Mouse (Mus musculus): ENCODE results near the gene Pus7l. TPM values are rescaled to one million over a fixed set of nuclear protein-coding genes. Genes with fewer than 3 reads are reported as not detected.

Gene Pus7l
- polyA plus RNA-seq, 1 experiment from 2014 or later, result 3.6 TPM

GRCm38 (mm10) chr15:94542567-94543408 lies 559 bp downstream of the Pus7l start:
- H3K27me3 ChIP-seq, result no peaks in the 10 kb centered on the region
- ATAC-seq (peak; percentile 89), DNase-seq (ENCODE audit: low read depth, low spot score) (no peak)
- ChIA-PET CTCF (interaction anchor here (0.6 kb wide), 1 partner anchor 824 kb away, joined by 3 read pairs; no protein-coding TSS in a partner anchor), POLR2A (interaction anchor here (0.9 kb wide), 1 partner anchor 47 kb away, joined by 3 read pairs; the partner anchor contains the start of gene Twf1)
- in situ Hi-C loops (cut with MboI; ENCODE audit: low pct_unique_long_range_greater_than_20kb), result loop anchor here (25.0 kb wide), 1 partner anchor 1280 kb away; no protein-coding TSS in a partner anchor
- TF ChIP-seq CTCF (IDR thresholded peaks at IDR 0.05), result no peak

- DNase-seq (ENCODE audit: low read depth, low spot score) (no peak), ATAC-seq (no peak)
- TF ChIP-seq CTCF (IDR thresholded peaks at IDR 0.05), result no peak
- ChIA-PET POLR2A (no interaction called here), CTCF (no interaction called here)
- in situ Hi-C loops (cut with MboI; ENCODE audit: low pct_unique_long_range_greater_than_20kb), result loop anchor here (25.0 kb wide), 1 partner anchor 1277 kb away; no protein-coding TSS in a partner anchor
- no peaks in the 10 kb centered on the region for H3K27me3 ChIP-seq
These were observed 4.1 kb downstream of the Pus7l start for GRCm38 (mm10) chr15:94539296-94539695.

GRCm38 (mm10) chr15:94535521-94535920 lies 7.8 kb downstream of the Pus7l start:
- ATAC-seq, result no peak
- DNase-seq (ENCODE audit: low read depth, low spot score), result no peak
- in situ Hi-C loops (cut with MboI; ENCODE audit: low pct_unique_long_range_greater_than_20kb), result loop anchor here (25.0 kb wide), 1 partner anchor 1273 kb away; no protein-coding TSS in a partner anchor
- CTCF ChIA-PET, result no interaction called here
- POLR2A ChIA-PET, result no interaction called here
- TF ChIP-seq CTCF (IDR thresholded peaks at IDR 0.05), result no peak
- no peaks in the 10 kb centered on the region for H3K27me3 ChIP-seq

GRCm38 (mm10) chr15:94532956-94533355 lies 10.4 kb downstream of the Pus7l start:
- no peak for ATAC-seq
- ChIA-PET CTCF (interaction anchor here (1.3 kb wide), 1 partner anchor 13 kb away, joined by 3 read pairs; no protein-coding TSS in a partner anchor), POLR2A (no interaction called here)
- TF ChIP-seq CTCF (IDR thresholded peaks at IDR 0.05), result no peak
- no peaks in the 10 kb centered on the region for H3K27me3 ChIP-seq
- in situ Hi-C loops (cut with MboI; ENCODE audit: low pct_unique_long_range_greater_than_20kb), result loop anchor here (25.0 kb wide), 1 partner anchor 1271 kb away; no protein-coding TSS in a partner anchor
- DNase-seq (ENCODE audit: low read depth, low spot score), result no peak

GRCm38 (mm10) chr15:94532306-94532705 lies 11.0 kb downstream of the Pus7l start:
- in situ Hi-C loops (cut with MboI; ENCODE audit: low pct_unique_long_range_greater_than_20kb), result loop anchor here (25.0 kb wide), 1 partner anchor 1270 kb away; no protein-coding TSS in a partner anchor
- POLR2A ChIA-PET, result no interaction called here
- ATAC-seq (no peak), DNase-seq (ENCODE audit: low read depth, low spot score) (no peak)
- no peaks in the 10 kb centered on the region for H3K27me3 ChIP-seq
- no peak for TF ChIP-seq CTCF (IDR thresholded peaks at IDR 0.05)
- CTCF ChIA-PET, result interaction anchor here (0.7 kb wide), 1 partner anchor 144 kb away, joined by 3 read pairs; no protein-coding TSS in a partner anchor

- no peak for TF ChIP-seq CTCF (IDR thresholded peaks at IDR 0.05)
- CTCF ChIA-PET, result no interaction called here
- DNase-seq (ENCODE audit: low read depth, low spot score) (no peak), ATAC-seq (no peak)
- POLR2A ChIA-PET, result no interaction called here
- in situ Hi-C loops (cut with MboI; ENCODE audit: low pct_unique_long_range_greater_than_20kb), result loop anchor here (25.0 kb wide), 1 partner anchor 1268 kb away; no protein-coding TSS in a partner anchor
- no peaks in the 10 kb centered on the region for H3K27me3 ChIP-seq
These were observed 12.8 kb downstream of the Pus7l start for GRCm38 (mm10) chr15:94530519-94530918.

- DNase-seq (ENCODE audit: low read depth, low spot score) (no peak), ATAC-seq (no peak)
- in situ Hi-C loops (cut with MboI; ENCODE audit: low pct_unique_long_range_greater_than_20kb), result loop anchor here (25.0 kb wide), 1 partner anchor 1263 kb away; no protein-coding TSS in a partner anchor
- H3K27me3 ChIP-seq, result no peaks in the 10 kb centered on the region
- ChIA-PET CTCF (no interaction called here), POLR2A (no interaction called here)
- TF ChIP-seq CTCF (IDR thresholded peaks at IDR 0.05), result no peak
These were observed 18.4 kb downstream of the Pus7l start for GRCm38 (mm10) chr15:94524956-94525355.

GRCm38 (mm10) chr15:94523251-94523650 lies 20.1 kb downstream of the Pus7l start:
- ChIA-PET CTCF (no interaction called here), POLR2A (no interaction called here)
- no peaks in the 10 kb centered on the region for H3K27me3 ChIP-seq
- TF ChIP-seq CTCF (IDR thresholded peaks at IDR 0.05), result no peak
- ATAC-seq (no peak), DNase-seq (ENCODE audit: low read depth, low spot score) (no peak)
- in situ Hi-C loops (cut with MboI; ENCODE audit: low pct_unique_long_range_greater_than_20kb), result no loop called here

- in situ Hi-C loops (cut with MboI; ENCODE audit: low pct_unique_long_range_greater_than_20kb), result no loop called here
- TF ChIP-seq CTCF (IDR thresholded peaks at IDR 0.05), result no peak
- ChIA-PET POLR2A (no interaction called here), CTCF (interaction anchor here (0.8 to 3.6 kb wide), 8 partner anchors 13 to 268 kb away, joined by 3 to 30 read pairs (median 4); no protein-coding TSS in a partner anchor)
- ATAC-seq (no peak), DNase-seq (ENCODE audit: low read depth, low spot score) (no peak)
- no peaks in the 10 kb centered on the region for H3K27me3 ChIP-seq
These were observed 22.4 kb downstream of the Pus7l start for GRCm38 (mm10) chr15:94520959-94521358.

- peak; percentile 79 for ATAC-seq
- no peaks in the 10 kb centered on the region for H3K27me3 ChIP-seq
- peak; percentile 17 for DNase-seq (ENCODE audit: low read depth, low spot score)
- in situ Hi-C loops (cut with MboI; ENCODE audit: low pct_unique_long_range_greater_than_20kb), result no loop called here
- no peak for TF ChIP-seq CTCF (IDR thresholded peaks at IDR 0.05)
- ChIA-PET CTCF (interaction anchor here (0.8 to 3.6 kb wide), 11 partner anchors 13 to 267 kb away, joined by 3 to 30 read pairs (median 4); no protein-coding TSS in a partner anchor), POLR2A (no interaction called here)
These were observed 23.0 kb downstream of the Pus7l start for GRCm38 (mm10) chr15:94520205-94520900.
